Mouse (Mus musculus): Measurements from ENCODE around the gene Mfsd11. TPM values are rescaled to one million over a fixed set of nuclear protein-coding genes. Genes with fewer than 3 reads are reported as not detected.
"Not testable (repeated sequence)": the region's sequence is repeated elsewhere in the genome, so short reads cannot be mapped to it uniquely, and the experiment has no call there.

The Mfsd11 gene
- polyA plus RNA-seq, 1 experiment from 2014 or later, result 41.1 TPM

- ATAC-seq (ENCODE audit: insufficient read depth, low FRiP score, low TSS enrichment) (no peak), DNase-seq (ENCODE audit: low spot score) (no peak)
- 85% methylated on average over 4 of the region's 4 CpGs for whole genome bisulfite sequencing
- Histone ChIP-seq H3K9ac (ENCODE audit: low read length) (no peak overlapping the region), H3K4me2 (ENCODE audit: low read depth) (peak overlapping the region; percentile 89), H3K27me3 (ENCODE audit: control insufficient read depth, insufficient read depth, low read length) (no peaks in the 10 kb centered on the region), H3K9me3 (ENCODE audit: control insufficient read depth, low read length) (no peaks in the 10 kb centered on the region), H3K36me3 (ENCODE audit: control insufficient read depth, insufficient read depth, low read length) (peaks cover 19% of the 10 kb centered on the region), H3K27ac (ENCODE audit: low read depth, low read length) (no peak overlapping the region), H3K4me1 (ENCODE audit: control insufficient read depth, insufficient read depth, low read length) (peaks cover 30% of the 10 kb centered on the region), H3K4me3 (ENCODE audit: low read depth, low read length) (peak overlapping the region; percentile 88; the same call in 1 of the 2 replicates)
Measured at GRCm38 (mm10) chr11:116840748-116841147, 11.5 kb upstream of the Mfsd11 start.

- DNase-seq (ENCODE audit: low spot score), result peak; percentile 82
- Histone ChIP-seq H3K9me3 (ENCODE audit: control insufficient read depth, low read length) (no peaks in the 10 kb centered on the region), H3K36me3 (ENCODE audit: control insufficient read depth, insufficient read depth, low read length) (peaks cover 14% of the 10 kb centered on the region), H3K4me2 (ENCODE audit: low read depth) (peak overlapping the region; percentile 89), H3K4me3 (ENCODE audit: low read depth, low read length) (peak overlapping the region; percentile 88), H3K4me1 (ENCODE audit: control insufficient read depth, insufficient read depth, low read length) (peaks cover 30% of the 10 kb centered on the region), H3K27me3 (ENCODE audit: control insufficient read depth, insufficient read depth, low read length) (no peaks in the 10 kb centered on the region), H3K9ac (ENCODE audit: low read length) (peak overlapping the region; percentile 86), H3K27ac (ENCODE audit: low read depth, low read length) (peak overlapping the region; percentile 97)
- ATAC-seq (ENCODE audit: insufficient read depth, low FRiP score, low TSS enrichment), result peak; percentile 58
- WGBS, result under 1% methylated on average over 73 of the region's 73 CpGs
Measured at GRCm38 (mm10) chr11:116842531-116843260, 9.5 kb upstream of the Mfsd11 start.

GRCm38 (mm10) chr11:116843261-116844233 lies 8.7 kb upstream of the Mfsd11 start, which contains the start of the genes Mettl23 and Jmjd6:
TSS of gene Mettl23 (plus strand) at chr11:116843278.
TSS of gene Jmjd6 (minus strand) at chr11:116843449.
- peak within 1 kb of the TSS; percentile 97 for H3K27ac ChIP-seq (ENCODE audit: low read depth, low read length)
- H3K9ac ChIP-seq (ENCODE audit: low read length), result peak within 1 kb of the TSS; percentile 86
- no peaks in the 10 kb centered on the region for H3K27me3 ChIP-seq (ENCODE audit: control insufficient read depth, insufficient read depth, low read length)
- H3K4me3 ChIP-seq (ENCODE audit: low read depth, low read length), result peak within 1 kb of the TSS; percentile 88
- H3K9me3 ChIP-seq (ENCODE audit: control insufficient read depth, low read length), result no peaks in the 10 kb centered on the region
- H3K36me3 ChIP-seq (ENCODE audit: control insufficient read depth, insufficient read depth, low read length), result peaks cover 12% of the 10 kb centered on the region
- DNase-seq (ENCODE audit: low spot score) (peak; percentile 97), ATAC-seq (ENCODE audit: insufficient read depth, low FRiP score, low TSS enrichment) (peak; percentile 94)
- 1% methylated on average over 72 of the region's 72 CpGs for WGBS
- H3K4me2 ChIP-seq (ENCODE audit: low read depth), result peak within 1 kb of the TSS; percentile 89
- H3K4me1 ChIP-seq (ENCODE audit: control insufficient read depth, insufficient read depth, low read length), result peaks cover 30% of the 10 kb centered on the region

- no peak overlapping the region for H3K4me2 ChIP-seq (ENCODE audit: low read depth)
- H3K9me3 ChIP-seq (ENCODE audit: control insufficient read depth, low read length), result no peaks in the 10 kb centered on the region
- H3K36me3 ChIP-seq (ENCODE audit: control insufficient read depth, insufficient read depth, low read length), result no peaks in the 10 kb centered on the region
- 86% methylated on average over 4 of the region's 4 CpGs for WGBS
- H3K27me3 ChIP-seq (ENCODE audit: control insufficient read depth, insufficient read depth, low read length), result no peaks in the 10 kb centered on the region
- ATAC-seq (ENCODE audit: insufficient read depth, low FRiP score, low TSS enrichment), result no peak
- H3K4me3 ChIP-seq (ENCODE audit: low read depth, low read length), result no peak overlapping the region
- H3K9ac ChIP-seq (ENCODE audit: low read length), result no peak overlapping the region
- no peak for DNase-seq (ENCODE audit: low spot score)
- H3K27ac ChIP-seq (ENCODE audit: low read depth, low read length), result no peak overlapping the region
- H3K4me1 ChIP-seq (ENCODE audit: control insufficient read depth, insufficient read depth, low read length), result peaks cover 22% of the 10 kb centered on the region
Measured at GRCm38 (mm10) chr11:116846593-116847181, 5.6 kb upstream of the Mfsd11 start.

GRCm38 (mm10) chr11:116847187-116848085 lies 4.8 kb upstream of the Mfsd11 start:
- Histone ChIP-seq H3K4me1 (ENCODE audit: control insufficient read depth, insufficient read depth, low read length) (peaks cover 18% of the 10 kb centered on the region), H3K4me2 (ENCODE audit: low read depth) (no peak overlapping the region), H3K36me3 (ENCODE audit: control insufficient read depth, insufficient read depth, low read length) (no peaks in the 10 kb centered on the region), H3K27me3 (ENCODE audit: control insufficient read depth, insufficient read depth, low read length) (no peaks in the 10 kb centered on the region), H3K27ac (ENCODE audit: low read depth, low read length) (no peak overlapping the region), H3K4me3 (ENCODE audit: low read depth, low read length) (no peak overlapping the region), H3K9me3 (ENCODE audit: control insufficient read depth, low read length) (no peaks in the 10 kb centered on the region), H3K9ac (ENCODE audit: low read length) (no peak overlapping the region)
- 94% methylated on average over 3 of the region's 3 CpGs for WGBS
- DNase-seq (ENCODE audit: low spot score) (no peak), ATAC-seq (ENCODE audit: insufficient read depth, low FRiP score, low TSS enrichment) (no peak)

GRCm38 (mm10) chr11:116848086-116848876 lies 4.0 kb upstream of the Mfsd11 start:
- ATAC-seq (ENCODE audit: insufficient read depth, low FRiP score, low TSS enrichment), result no peak
- no peak overlapping the region for H3K4me2 ChIP-seq (ENCODE audit: low read depth)
- no peaks in the 10 kb centered on the region for H3K36me3 ChIP-seq (ENCODE audit: control insufficient read depth, insufficient read depth, low read length)
- H3K27ac ChIP-seq (ENCODE audit: low read depth, low read length), result no peak overlapping the region
- WGBS, result 84% methylated on average over 5 of the region's 5 CpGs
- no peak for DNase-seq (ENCODE audit: low spot score)
- H3K4me3 ChIP-seq (ENCODE audit: low read depth, low read length), result no peak overlapping the region
- H3K27me3 ChIP-seq (ENCODE audit: control insufficient read depth, insufficient read depth, low read length), result no peaks in the 10 kb centered on the region
- no peaks in the 10 kb centered on the region for H3K9me3 ChIP-seq (ENCODE audit: control insufficient read depth, low read length)
- peaks cover 18% of the 10 kb centered on the region for H3K4me1 ChIP-seq (ENCODE audit: control insufficient read depth, insufficient read depth, low read length)
- no peak overlapping the region for H3K9ac ChIP-seq (ENCODE audit: low read length)

GRCm38 (mm10) chr11:116848877-116849178 lies 3.4 kb upstream of the Mfsd11 start:
- not testable (repeated sequence) for H3K27me3 ChIP-seq (ENCODE audit: control insufficient read depth, insufficient read depth, low read length); H3K36me3 ChIP-seq (ENCODE audit: control insufficient read depth, insufficient read depth, low read length); H3K9ac ChIP-seq (ENCODE audit: low read length); ATAC-seq (ENCODE audit: insufficient read depth, low FRiP score, low TSS enrichment); H3K4me2 ChIP-seq (ENCODE audit: low read depth); H3K9me3 ChIP-seq (ENCODE audit: control insufficient read depth, low read length); H3K4me3 ChIP-seq (ENCODE audit: low read depth, low read length); DNase-seq (ENCODE audit: low spot score); H3K27ac ChIP-seq (ENCODE audit: low read depth, low read length)
- 86% methylated on average over 2 of the region's 2 CpGs for WGBS
- peaks cover 18% of the 10 kb centered on the region for H3K4me1 ChIP-seq (ENCODE audit: control insufficient read depth, insufficient read depth, low read length)
